Mouse (Mus musculus) heart, postnatal 0 days (tissue): ENCODE results near the gene Relch.

ENCODE experiments used
- CTCF ChIP-seq: IDR thresholded peaks from 2 replicates; pipeline ENCODE4 v1.5.1; 2016; ENCODE audit warnings: antibody characterized with exemption, control low read depth, low read depth
- EP300 ChIP-seq: IDR thresholded peaks from 2 replicates; pipeline ENCODE4 v1.6.1; 2016; ENCODE audit warnings: antibody characterized with exemption, low read depth

DNA sequence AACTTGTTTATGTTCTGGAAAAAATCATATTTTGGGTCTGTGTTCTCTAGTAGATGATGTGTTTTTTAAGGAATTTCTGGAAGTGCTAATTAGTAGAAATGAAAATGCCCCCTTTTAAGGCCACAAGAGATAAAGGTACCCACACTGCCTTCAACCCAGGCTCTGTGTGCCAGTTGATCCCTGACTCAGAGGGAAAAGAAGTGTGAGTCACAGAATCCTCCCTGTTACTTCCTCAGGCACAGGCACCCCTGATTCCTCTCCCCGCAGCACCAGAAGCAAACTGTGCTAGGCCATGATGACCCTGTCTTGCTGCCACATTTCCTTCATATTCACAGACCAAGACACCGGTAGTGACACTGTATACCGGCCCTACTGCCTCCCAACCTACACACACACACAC lies 126.4 kb downstream of the Relch start:
- no peak for TF ChIP-seq CTCF
- TF ChIP-seq EP300, result no peak
